Mouse (Mus musculus): ENCODE measurements around the gene Cd33. TPM values are rescaled to one million over a fixed set of nuclear protein-coding genes. Genes with fewer than 3 reads are reported as not detected.
A peak's percentile ranks its signal among the peaks of the same experiment; 100 is the strongest.

The Cd33 gene
- total RNA-seq, 2 experiments from 2014 or later: 6.3 to 6.7 TPM

GRCm38 (mm10) chr7:43525313-43525712 is 18.9 kb downstream of the Cd33 start:
- intact Hi-C loops (cut with DNase I): no loop called here
- no peak for DNase-seq (ENCODE audit: extremely low spot score in 1 of 2, low spot score in 2 of 2)

- intact Hi-C loops (cut with DNase I): no loop called here
- DNase-seq (ENCODE audit: extremely low spot score in 1 of 2, low spot score in 2 of 2): no peak
Observed at GRCm38 (mm10) chr7:43522776-43523175, 21.5 kb downstream of the Cd33 start.

GRCm38 (mm10) chr7:43518341-43518740 is 25.9 kb downstream of the Cd33 start:
- intact Hi-C loops (cut with DNase I): no loop called here
- no peak for DNase-seq (ENCODE audit: extremely low spot score in 1 of 2, low spot score in 2 of 2)

GRCm38 (mm10) chr7:43515076-43515475 is 29.2 kb downstream of the Cd33 start:
- intact Hi-C loops (cut with DNase I): no loop called here

GRCm38 (mm10) chr7:43512519-43512918 is 31.7 kb downstream of the Cd33 start:
- no peak for DNase-seq (ENCODE audit: extremely low spot score in 1 of 2, low spot score in 2 of 2)
- intact Hi-C loops (cut with DNase I): no loop called here

More at GRCm38 (mm10) chr7:43515076-43515475, 29.2 kb downstream of the Cd33 start:
- DNase-seq (ENCODE audit: extremely low spot score in 1 of 2, low spot score in 2 of 2): no peak

- intact Hi-C loops (cut with DNase I): no loop called here
- DNase-seq (ENCODE audit: extremely low spot score in 1 of 2, low spot score in 2 of 2): no peak
Observed at GRCm38 (mm10) chr7:43511707-43512478, 32.3 kb downstream of the Cd33 start.

GRCm38 (mm10) chr7:43495343-43496021 is 48.7 kb downstream of the Cd33 start:
- intact Hi-C loops (cut with DNase I): loop anchor here (1.0 to 10.0 kb wide), 2 partner anchors 72 to 211 kb away; no protein-coding TSS in a partner anchor
- DNase-seq (ENCODE audit: extremely low spot score in 1 of 2, low spot score in 2 of 2): peak in 1 of 2 experiments; percentile 74

- no peak for DNase-seq (ENCODE audit: extremely low spot score in 1 of 2, low spot score in 2 of 2)
- intact Hi-C loops (cut with DNase I): loop anchor here (10.0 kb wide), 1 partner anchor 206 kb away; no protein-coding TSS in a partner anchor
Observed at GRCm38 (mm10) chr7:43490861-43491260, 53.4 kb downstream of the Cd33 start.

GRCm38 (mm10) chr7:43490182-43490584 is 54.0 kb downstream of the Cd33 start:
- intact Hi-C loops (cut with DNase I): loop anchor here (10.0 kb wide), 1 partner anchor 205 kb away; no protein-coding TSS in a partner anchor
- peak; percentile 60 to 91 for DNase-seq (ENCODE audit: extremely low spot score in 1 of 2, low spot score in 2 of 2)

GRCm38 (mm10) chr7:43489631-43490125 is 54.5 kb downstream of the Cd33 start, which contains the start of gene Iglon5:
Gene Iglon5 (minus strand): TSS chr7:43490075.
- DNase-seq (ENCODE audit: extremely low spot score in 1 of 2, low spot score in 2 of 2): peak in 1 of 2 experiments; percentile 58
- intact Hi-C loops (cut with DNase I): loop anchor here (10.0 kb wide), 1 partner anchor 205 kb away; no protein-coding TSS in a partner anchor

GRCm38 (mm10) chr7:43488646-43489045 is 55.6 kb downstream of the Cd33 start:
- DNase-seq (ENCODE audit: extremely low spot score in 1 of 2, low spot score in 2 of 2): peak in 1 of 2 experiments; percentile 65
- intact Hi-C loops (cut with DNase I): no loop called here

- intact Hi-C loops (cut with DNase I): no loop called here
- DNase-seq (ENCODE audit: extremely low spot score in 1 of 2, low spot score in 2 of 2): no peak
Observed at GRCm38 (mm10) chr7:43483236-43483635, 61.0 kb downstream of the Cd33 start.

- peak in 1 of 2 experiments; percentile 76 for DNase-seq (ENCODE audit: extremely low spot score in 1 of 2, low spot score in 2 of 2)
- intact Hi-C loops (cut with DNase I): no loop called here
Observed at GRCm38 (mm10) chr7:43482090-43482716, 62.0 kb downstream of the Cd33 start.

GRCm38 (mm10) chr7:43481191-43481590 is 63.0 kb downstream of the Cd33 start:
- intact Hi-C loops (cut with DNase I): no loop called here
- no peak for DNase-seq (ENCODE audit: extremely low spot score in 1 of 2, low spot score in 2 of 2)

GRCm38 (mm10) chr7:43476376-43476775 is 67.9 kb downstream of the Cd33 start:
- intact Hi-C loops (cut with DNase I): no loop called here
- no peak for DNase-seq (ENCODE audit: extremely low spot score in 1 of 2, low spot score in 2 of 2)

GRCm38 (mm10) chr7:43475706-43476105 is 68.5 kb downstream of the Cd33 start:
- DNase-seq (ENCODE audit: extremely low spot score in 1 of 2, low spot score in 2 of 2): no peak

More at GRCm38 (mm10) chr7:43475706-43476105, 68.5 kb downstream of the Cd33 start:
- intact Hi-C loops (cut with DNase I): no loop called here
